Mouse (Mus musculus) olfactory bulb, adult 2 months (tissue): ENCODE results near the gene Nfkbia.

Experiments used
- CTCF ChIP-seq: fragments of 200-500 bp; IDR thresholded peaks from 2 replicates; pipeline ENCODE4 v1.5.1; 2012; ENCODE audit warnings: low read depth, mild to moderate bottlenecking, low read length, moderate library complexity; ENCODE audit not compliant: insufficient read depth
- POLR2A ChIP-seq: fragments of 200-500 bp; IDR thresholded peaks from 2 replicates; pipeline ENCODE4 v1.6.1; 2012; ENCODE audit warnings: mild to moderate bottlenecking, low read depth, low read length, moderate library complexity; ENCODE audit not compliant: insufficient read depth

DNA sequence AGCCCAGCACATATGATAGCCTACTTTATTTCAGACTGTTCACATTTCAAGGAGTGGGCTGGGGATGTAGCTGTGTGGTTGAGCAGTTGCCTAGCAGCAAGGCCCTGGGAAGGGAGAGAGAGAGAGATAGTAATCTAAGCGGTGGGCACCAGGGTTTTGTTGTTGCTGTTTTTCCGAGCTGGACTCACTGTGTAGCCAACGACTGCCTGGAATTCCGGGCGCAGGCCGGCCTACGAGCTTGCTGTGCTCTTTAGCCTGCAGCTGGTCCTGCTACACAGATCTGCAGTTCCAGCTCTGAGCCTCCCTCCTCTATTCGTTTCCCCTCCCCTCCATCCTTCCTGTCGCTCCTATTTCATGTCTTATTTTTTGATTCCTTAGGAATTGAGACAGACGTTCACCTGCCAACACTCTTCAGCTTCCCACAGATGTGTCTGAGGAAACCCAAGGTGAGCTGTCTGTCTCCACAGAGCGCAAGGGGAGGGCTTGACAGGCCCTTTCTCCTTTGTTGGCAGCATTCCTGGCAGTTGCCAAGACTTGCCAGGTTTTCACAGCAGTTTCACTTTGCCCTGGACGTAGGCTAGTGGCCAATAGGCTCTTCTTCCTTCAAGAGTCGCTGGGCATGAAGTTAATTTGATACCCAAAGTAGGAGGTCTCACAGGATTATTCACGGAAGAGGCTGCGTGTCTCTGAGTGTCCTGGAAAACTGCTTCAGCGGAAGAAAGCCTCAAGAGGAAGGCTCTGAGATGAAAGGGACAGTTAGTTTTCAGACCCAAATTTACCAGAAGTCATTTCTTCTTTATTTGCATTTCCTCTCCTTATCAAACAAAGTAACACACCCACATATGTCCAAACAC is 28.2 kb downstream of the Nfkbia start:
- TF ChIP-seq CTCF (no peak), POLR2A (no peak)
